Mouse (Mus musculus) spleen, postnatal 4 days (tissue): ENCODE data around the gene Dcdc2a.

Source experiments
- DNase-seq, 2 experiments: peaks; one replicate each; pipeline ENCODE4 v3.0.0; 2022; ENCODE audit warnings: low spot score in 2 of 2

Gene Dcdc2a

DNA sequence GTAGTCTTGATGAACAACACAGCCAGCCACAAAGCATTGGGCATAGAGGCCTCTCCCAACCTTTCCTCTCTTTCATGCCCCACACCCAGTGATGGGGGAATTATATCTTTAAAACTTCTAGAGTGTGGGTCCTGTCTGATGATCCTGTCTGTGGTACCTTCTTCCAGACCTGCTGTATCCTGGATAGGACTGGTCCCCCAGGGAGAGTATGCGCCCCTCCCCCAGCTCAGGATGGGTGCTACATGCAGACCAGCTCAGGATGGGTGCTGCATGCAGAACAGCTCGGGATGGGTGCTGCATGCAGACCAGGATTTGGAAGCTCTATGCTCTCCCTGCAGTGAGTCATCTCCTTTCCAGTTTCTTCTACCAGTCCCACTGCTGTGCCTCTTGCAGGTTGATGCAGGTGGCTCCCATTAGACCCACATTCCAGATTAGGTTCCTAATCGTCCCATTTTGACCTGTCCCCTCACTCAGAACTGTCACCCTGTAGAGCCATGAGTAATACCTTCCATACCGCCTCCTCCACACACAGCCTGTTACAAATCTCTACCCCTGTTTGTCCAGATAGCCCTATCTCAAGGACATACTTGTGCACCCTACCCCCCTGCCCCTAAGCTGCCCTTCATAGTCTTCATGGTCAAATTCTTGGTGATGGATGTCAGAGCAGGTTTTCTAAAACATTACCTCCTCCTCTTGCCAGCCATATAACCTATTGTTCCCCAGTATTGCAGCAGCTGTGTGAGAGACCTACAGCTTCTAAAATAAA lies 122.6 kb downstream of the Dcdc2a start:
- DNase-seq: no peak

DNA sequence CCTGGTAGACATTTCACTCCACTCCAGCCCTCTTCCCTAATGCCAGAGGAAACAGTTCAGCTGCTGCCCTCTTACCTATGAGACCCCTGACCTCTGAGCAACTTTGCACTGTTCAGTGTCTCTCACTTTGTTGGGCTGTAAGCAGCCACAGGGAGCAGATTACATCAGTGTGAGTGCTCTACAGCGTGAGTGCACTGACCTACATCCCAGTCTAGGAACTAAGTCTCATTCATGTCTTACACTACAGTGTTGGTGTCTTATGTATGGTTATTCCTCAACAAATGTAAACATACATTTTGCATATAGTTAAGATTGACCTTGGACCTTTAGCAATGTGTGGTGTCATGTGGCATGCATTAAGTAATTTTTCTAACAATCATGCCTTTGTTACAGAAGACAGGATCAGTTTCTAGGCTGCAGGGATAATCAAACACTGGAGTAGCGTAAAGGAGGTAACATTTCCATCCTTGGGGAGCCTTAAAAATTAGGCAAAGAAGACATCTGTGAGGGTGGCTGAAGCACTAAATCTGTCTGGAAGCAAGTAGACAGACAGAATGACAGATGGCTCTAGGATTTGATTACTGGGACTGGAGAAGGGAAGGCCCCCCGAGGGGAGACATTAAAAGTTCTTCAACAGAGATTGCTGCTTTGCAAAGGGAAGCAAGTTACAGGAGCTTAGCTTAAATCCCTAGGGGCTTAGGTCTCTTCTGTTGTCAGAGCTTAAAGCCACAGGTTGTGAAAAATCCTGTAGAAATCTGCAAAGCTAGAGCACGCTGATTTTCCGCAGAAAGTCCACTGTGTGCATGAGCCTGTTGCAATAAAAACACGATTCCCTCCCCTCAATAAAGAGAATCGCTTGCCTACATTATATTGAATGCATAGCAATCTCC lies 130.9 kb downstream of the Dcdc2a start:
- DNase-seq: no peak

DNA sequence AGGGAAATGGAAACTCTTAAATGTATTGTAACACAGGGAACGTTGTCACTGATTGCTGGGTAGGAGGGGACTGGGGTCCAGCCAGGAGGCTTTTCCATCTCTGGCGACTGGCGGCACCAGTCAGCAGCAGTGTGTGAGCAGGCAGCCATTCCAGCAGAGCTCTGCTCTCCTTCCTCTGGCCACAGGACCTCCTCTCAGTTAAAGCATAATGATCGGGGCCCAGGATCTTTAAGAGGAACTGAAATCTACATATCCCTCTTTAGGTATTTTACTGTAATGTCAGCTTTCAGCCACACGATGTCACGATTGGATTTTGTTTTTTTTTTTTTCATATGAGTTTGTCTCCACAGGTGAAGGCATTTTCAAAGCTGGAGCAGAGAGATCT lies 131.5 kb downstream of the Dcdc2a start:
- no peak for DNase-seq

DNA sequence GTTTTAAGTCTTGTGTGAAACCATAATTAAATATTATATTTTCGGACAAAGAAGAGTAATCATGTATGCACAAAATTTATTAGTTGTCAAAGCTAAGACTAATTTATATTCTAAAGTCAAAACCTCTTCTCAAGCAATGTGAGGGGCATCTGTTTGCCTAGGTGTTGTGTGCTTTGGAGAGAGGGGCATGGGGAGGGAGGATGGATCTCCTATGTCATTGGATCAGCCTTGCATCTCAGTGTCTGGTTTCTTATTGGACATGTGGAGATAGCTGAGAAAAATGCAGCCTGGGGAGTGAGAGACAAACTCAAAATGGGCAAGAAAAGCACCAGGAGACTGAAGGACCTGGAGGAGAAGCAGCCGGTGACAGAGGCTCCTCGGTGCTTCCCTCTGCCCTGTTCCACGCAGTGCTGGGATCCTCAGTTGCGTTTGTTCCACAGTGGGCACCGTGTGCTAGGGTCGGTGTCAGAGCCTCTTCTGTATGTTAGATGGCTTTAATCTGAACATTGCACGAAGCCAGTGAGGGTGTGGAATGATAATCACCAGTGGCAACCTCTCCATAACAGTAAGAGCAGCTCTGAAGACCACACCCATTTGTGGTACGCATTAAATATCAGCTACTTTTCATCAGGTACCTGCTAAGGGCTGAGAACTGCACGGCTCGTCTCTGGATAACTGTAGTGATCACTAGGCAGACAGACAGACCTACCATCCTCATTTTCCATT lies 133.8 kb downstream of the Dcdc2a start:
- DNase-seq: no peak

DNA sequence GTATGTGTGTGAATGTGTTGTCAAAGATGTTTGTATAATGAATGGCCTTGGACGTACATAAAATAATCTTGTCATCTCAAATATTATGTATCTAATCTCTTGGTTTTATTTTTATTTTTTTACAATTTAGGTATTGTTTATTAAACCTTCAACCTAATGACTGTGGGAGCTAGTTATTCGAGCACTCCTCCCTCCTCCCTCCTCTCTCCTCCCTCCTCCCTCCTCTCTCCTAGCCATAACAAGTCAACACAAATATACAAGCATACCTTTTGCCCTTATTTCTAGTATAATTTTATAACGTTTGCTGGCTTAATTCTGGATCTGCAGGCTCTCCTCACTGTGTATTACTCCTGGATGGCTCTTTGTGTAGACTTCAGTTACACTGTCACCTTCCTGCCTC lies 134.4 kb downstream of the Dcdc2a start:
- no peak for DNase-seq

DNA sequence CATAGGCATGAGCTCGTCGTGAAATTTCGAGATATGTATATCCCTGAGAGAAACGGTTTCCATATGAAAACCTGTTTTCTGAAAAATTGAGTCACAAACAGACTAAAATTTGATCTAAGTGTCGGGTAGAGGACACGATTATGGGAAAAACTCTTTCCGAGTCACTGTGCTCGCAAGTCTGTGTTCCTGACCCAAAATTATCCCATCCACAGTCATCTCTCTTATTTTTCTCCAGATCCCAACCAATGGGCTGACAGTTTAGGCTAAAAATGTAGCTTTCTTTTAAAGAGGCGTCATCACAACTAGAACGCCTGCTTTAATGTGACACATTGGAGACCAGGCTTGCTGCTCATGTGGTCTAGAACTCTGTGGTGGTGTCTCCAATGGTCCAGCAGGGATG lies 139.9 kb downstream of the Dcdc2a start:
- DNase-seq: no peak

DNA sequence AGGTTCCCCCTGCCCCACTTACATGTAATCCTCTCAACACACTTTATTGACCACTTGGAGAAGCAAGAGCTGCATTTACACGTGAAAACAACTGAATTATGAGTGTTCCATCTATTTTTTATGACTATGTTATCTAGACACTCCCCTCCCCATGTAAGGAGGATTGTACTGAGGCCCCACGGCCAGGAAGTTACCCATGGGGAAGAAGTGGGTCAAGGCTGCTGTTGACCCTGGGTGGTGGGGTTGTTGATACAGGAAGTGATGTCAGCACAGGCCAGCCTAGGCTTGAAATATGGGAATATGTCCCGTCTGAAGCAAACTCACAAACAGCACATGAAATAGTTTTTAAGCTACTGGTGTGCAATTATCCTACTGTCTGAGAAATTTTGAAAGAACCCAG lies 144.1 kb downstream of the Dcdc2a start:
- no peak for DNase-seq

DNA sequence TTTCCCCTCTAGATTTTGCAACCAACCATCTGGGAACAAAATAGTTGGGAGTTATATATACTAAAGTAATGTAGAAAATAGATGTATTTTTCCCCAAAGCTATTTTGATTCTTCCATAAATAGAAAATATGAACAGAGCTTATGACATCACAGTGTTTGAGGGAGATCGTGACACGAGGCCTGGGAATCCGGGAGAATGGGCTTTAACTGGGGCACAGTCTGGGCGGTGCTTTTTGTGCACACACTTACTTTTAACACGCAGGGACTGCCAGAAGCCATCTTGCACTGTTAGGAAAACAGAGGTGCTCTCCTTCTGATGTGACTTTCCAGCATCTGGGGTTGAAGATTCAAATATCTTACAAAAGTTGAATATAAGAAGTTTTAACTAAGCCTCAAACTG lies 151.1 kb downstream of the Dcdc2a start:
- no peak for DNase-seq

DNA sequence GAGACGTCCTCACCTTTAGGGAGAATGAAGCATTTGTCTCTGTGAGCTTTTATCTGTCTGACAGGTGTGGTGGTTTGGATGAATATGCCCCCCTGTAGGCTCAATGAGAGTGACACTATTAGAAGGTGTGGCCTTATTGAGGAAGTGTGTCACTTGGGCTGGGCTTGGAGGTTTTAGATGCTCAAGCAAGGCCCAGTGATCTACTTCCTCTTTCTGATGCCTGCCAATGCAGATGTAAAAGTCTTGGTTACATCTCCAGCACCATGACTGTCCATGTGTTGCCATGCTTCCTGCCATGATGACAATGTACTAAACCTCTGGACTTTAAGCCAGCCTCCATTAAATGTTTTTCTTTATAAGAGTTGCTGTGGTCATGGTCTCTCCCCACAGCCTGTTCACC lies 162.6 kb downstream of the Dcdc2a start:
- no peak for DNase-seq

DNA sequence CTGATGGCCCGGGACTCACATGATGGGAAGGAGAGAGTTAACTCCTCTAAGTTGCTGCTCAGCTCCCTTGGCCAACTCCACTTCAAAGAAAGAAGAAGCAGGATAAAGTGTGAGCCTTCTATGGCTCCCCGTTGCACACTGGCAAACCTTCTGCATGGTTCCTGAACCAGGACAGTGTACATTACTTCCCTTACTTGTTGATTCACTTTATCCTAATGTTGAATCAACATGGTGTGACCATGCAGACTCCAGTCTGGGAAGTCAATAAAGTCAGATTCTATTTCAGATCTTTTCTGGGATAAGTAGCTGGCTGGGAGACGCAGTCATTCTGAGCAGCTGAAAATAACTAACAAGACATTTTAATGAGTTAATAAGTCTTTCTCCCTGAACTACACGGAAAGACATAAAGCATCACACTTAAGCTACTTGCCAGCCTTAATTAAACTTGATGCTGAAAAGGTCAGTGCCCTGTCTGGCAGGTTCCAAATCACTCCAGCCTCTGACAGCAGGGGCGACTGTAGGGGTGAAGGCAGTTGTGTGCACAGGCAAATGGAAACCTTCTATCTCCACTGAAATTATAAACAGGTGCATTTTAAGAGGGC lies 164.5 kb downstream of the Dcdc2a start:
- no peak for DNase-seq

DNA sequence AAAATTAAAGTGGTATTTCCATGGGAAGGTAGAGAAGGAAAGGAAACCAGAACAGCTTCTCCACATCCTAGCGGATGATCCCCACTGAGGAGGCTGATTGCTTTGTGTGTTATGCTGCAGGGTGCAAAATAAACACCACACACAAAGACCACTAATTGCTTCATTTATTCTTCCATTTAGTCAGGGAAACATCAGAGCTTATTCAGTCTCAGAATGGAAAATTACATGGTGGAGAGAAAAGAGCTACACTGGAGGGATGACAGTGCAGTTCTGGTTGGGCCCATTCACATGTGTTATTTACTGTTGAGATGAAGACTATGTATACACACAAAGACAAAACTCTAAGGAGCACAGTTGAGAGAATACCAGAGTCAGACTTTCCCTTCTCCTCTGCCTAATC lies 196.1 kb downstream of the Dcdc2a start:
- no peak for DNase-seq

DNA sequence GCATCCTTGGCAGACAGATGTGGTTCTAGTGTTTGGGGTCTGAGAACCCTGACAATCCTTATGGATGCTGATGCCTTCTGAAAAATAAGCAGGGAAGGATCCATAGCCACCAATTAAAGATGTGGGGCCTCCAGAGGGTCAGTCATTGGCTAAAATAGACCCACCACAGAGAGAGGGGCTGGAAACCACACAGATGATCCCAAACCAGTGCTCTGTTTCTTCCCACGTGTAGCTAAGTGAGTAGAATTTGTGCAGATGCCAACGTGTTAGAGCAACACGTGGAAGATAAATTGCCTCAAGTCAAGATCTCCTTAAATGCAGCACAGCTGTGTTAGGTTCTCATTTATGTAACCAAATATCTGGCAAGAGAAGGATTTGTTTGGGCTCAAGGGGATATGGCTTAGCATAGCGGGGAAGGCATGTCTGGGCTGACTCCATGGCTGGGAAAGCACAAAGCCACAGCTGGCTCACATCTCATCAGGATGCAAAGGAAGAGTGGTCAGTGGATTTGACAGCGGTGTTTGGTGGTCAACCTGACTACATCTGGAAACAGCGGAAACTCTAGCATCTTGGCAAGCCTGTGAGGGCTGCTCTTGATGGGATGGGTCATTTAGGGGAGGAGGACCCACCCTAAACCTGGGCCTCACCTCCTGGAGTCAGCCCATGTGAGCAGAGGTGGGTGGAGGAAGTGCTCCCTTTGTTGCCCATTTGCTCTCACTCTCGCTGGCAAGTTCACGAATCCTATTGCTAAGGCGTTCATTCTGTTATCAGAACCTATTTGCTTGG lies 198.9 kb downstream of the Dcdc2a start:
- no peak for DNase-seq

DNA sequence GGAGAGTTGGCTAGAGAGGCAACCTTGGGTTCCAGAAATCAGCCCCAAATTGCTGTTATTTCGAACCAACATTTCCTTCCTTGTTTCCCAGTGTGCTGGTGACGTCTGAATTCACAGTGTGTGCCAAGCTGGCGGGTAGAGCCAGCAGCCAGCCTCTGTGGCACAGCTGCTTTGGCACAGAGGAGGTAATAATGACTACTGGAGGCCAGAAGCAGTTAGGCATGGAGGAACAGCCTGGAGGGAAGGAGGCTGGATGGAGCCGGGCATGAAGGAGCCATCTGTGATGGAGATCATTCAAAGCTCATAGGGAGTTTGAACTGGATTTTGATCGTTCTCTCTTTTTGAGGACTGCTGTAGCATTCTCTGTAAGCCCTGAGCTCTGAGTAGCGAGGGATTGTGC lies 201.8 kb downstream of the Dcdc2a start:
- DNase-seq: no peak
